Mouse (Mus musculus) forebrain, embryonic 14.5 days (tissue): ENCODE measurements at regions not wholly inside any gene's neighbourhood (a gene's known extent, or its start where the extent isn't known, plus 50 kb on each side); places are given as distances from the start of the nearest gene placed in this dataset.
"Not testable (repeated sequence)": the region's sequence is repeated elsewhere in the genome, so short reads cannot be mapped to it uniquely, and the experiment has no call there.

Experiments
- ATAC-seq: fragments of 200-750 bp; cut with Nextera tagmentation; 2 replicates; pipeline ENCODE4 v1.8.0; 2017; ENCODE audit warnings: mild to moderate bottlenecking, moderate library complexity
- DNase-seq: peaks from one replicate; pipeline ENCODE4 v3.0.0-alpha.2; 2015; ENCODE audit warnings: low spot score
- H3K27ac ChIP-seq: fragments of 300-500 bp; sonication (generic); 2 replicates; pipeline ENCODE4 v1.5.1; 2014; ENCODE audit warnings: low read depth, mild to moderate bottlenecking, control low read depth, low read length, moderate library complexity
- H3K27me3 ChIP-seq: fragments of 300-500 bp; sonication (generic); replicated peaks from 2 replicates; pipeline ENCODE4 v1.6.1; 2014; ENCODE audit warnings: low read length, control low read depth, mixed read lengths; ENCODE audit not compliant: control insufficient read depth, insufficient read depth
- H3K36me3 ChIP-seq: fragments of 300-500 bp; sonication (generic); 2 replicates; pipeline ENCODE4 v1.6.1; 2014; ENCODE audit warnings: low read length, control low read depth; ENCODE audit not compliant: control insufficient read depth, insufficient read depth
- H3K4me1 ChIP-seq: fragments of 300-500 bp; sonication (generic); 2 replicates; pipeline ENCODE4 v1.6.1; 2014; ENCODE audit warnings: antibody characterized with exemption, low read length, control low read depth; ENCODE audit not compliant: control insufficient read depth, insufficient read depth
- H3K4me2 ChIP-seq: fragments of 300-500 bp; sonication (generic); 2 replicates; pipeline ENCODE4 v1.6.1; 2014; ENCODE audit warnings: mild to moderate bottlenecking, control low read depth, low read length
- H3K4me3 ChIP-seq: fragments of 300-500 bp; sonication (generic); 2 replicates; pipeline ENCODE4 v1.5.1; 2014; ENCODE audit warnings: low read depth, low read length, control low read depth
- H3K9ac ChIP-seq: fragments of 300-500 bp; sonication (generic); 2 replicates; pipeline ENCODE4 v1.6.1; 2014; ENCODE audit warnings: mild to moderate bottlenecking, low read length, control low read depth, moderate library complexity
- H3K9me3 ChIP-seq: fragments of 300-500 bp; sonication (generic); replicated peaks from 2 replicates; pipeline ENCODE4 v1.6.1; 2016; ENCODE audit warnings: low read length, control low read depth, mixed read lengths; ENCODE audit not compliant: control insufficient read depth
- WGBS: fragments of 180-500 bp; shearing (Covaris S2); extraction: QIAGEN DNeasy Blood & Tissue Kit; methylation state at CpG from one replicate; pipeline ENCODE4 v1.1.7; 2014; 5-methylcytosine and 5-hydroxymethylcytosine counted together

DNA sequence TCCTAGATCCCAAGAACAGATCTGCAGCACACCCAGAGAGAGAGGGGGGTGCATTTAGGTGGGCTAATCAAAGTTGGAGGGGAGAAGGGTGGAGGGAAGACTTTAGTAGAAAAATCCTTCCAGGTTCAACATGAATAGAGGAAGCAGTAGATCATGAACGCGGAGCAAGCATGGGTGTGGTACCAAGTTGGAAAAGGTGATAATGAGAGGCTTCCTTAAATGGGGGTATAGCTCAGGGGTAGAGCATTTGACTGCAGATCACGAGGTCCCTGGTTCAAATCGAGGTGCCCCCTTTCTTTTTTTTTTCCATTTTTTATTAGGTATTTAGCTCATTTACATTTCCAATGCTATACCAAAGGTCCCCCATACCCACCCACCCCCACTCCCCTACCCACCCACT lies 54.0 kb upstream of the Krba1 start:
- not testable (repeated sequence) for H3K27me3 ChIP-seq, DNase-seq, H3K4me3 ChIP-seq, H3K9ac ChIP-seq, H3K4me1 ChIP-seq, H3K27ac ChIP-seq, H3K4me2 ChIP-seq, H3K9me3 ChIP-seq, H3K36me3 ChIP-seq, ATAC-seq
- WGBS: 93% methylated on average over 4 of the region's 4 CpGs

DNA sequence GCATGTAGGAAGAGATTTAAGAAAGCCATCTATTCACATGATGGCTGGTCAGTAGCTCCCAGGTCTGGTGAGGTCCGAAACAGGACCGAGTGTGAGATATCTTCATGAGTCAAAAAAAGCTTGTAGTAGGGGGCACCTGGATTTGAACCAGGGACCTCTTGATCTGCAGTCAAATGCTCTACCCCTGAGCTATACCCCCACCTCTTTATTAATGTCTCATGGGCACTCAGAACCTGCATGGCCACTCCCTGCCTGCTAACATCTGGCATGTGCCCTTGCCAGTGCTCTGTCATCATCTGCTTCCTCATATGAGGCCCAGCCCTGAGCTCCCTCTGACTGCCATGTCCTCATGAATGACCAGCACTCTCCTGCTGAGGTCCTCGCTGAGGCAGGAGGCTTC lies 58.4 kb upstream of the Krba1 start:
- H3K4me3 ChIP-seq, DNase-seq, H3K9me3 ChIP-seq, H3K9ac ChIP-seq, H3K4me2 ChIP-seq, ATAC-seq, H3K4me1 ChIP-seq, H3K36me3 ChIP-seq, H3K27ac ChIP-seq, H3K27me3 ChIP-seq: not testable (repeated sequence)
- 82% methylated on average over 3 of the region's 3 CpGs for WGBS

DNA sequence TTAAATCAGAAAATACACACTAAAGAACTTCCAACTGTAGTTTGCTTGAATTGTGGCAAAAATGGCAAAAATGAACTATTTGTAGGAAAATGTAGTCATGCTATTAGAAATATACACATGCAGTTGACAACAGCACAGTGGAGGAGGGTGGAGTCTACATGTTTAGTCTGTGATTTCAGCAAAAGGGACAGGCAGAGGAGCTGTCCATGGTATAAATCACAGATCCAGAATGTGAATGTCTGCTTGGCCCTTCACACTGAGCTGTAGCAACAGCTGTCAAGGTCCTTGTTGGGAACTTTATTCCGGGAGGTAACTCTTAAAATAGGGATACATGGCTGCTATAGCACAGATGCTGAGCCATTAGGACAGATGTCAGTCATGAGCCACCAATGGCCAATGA lies 107.4 kb upstream of the Krba1 start:
- Histone ChIP-seq H3K9me3 (no peaks in the 10 kb centered on the region), H3K27ac (no peak overlapping the region), H3K4me1 (no peaks in the 10 kb centered on the region), H3K4me2 (no peak overlapping the region), H3K27me3 (no peaks in the 10 kb centered on the region), H3K4me3 (no peak overlapping the region), H3K36me3 (no peaks in the 10 kb centered on the region), H3K9ac (no peak overlapping the region)
- 83% methylated on average over 1 of the region's 1 CpGs for WGBS
- no peak for DNase-seq
- ATAC-seq: no peak

DNA sequence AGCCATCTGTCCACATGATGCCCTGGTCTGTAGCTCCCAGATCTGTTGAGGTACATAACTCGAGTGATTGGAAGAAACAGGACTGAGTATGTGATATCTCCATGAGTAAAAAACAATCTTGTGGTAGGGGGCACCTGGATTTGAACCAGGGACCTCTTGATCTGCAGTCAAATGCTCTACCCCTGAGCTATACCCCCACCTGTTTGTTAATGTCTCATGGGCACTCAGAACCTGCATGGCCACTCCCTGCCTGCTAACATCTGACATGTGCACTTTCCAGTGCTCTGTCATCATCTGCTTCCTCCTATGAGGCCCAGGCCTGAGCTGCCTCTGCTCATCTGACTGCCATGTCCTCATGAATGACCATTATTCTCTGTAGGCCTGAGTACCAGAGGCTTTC lies 115.7 kb upstream of the Krba1 start:
- not testable (repeated sequence) for ATAC-seq, H3K9me3 ChIP-seq, H3K27me3 ChIP-seq, H3K4me2 ChIP-seq, H3K36me3 ChIP-seq, H3K27ac ChIP-seq, H3K4me1 ChIP-seq, H3K4me3 ChIP-seq, H3K9ac ChIP-seq, DNase-seq
- WGBS: 54% methylated on average over 1 of the region's 1 CpGs

DNA sequence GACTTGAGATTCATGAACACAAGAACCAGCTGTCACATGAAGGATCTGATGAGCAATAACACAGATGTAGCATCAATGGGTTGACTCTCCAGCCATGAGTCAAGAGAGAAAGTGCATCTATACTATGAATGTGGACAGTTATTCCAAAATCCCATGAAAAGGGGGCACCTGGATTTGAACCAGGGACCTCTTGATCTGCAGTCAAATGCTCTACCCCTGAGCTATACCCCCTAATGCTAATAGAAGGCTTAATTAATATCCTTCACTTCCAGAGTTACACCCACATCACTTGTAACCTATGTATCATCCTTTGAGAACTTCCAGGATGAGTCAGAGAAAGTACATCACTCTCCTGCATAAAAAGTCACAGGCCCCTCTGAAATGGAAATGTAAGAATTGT lies 133.8 kb upstream of the Krba1 start:
- ATAC-seq, H3K27me3 ChIP-seq, H3K36me3 ChIP-seq, H3K4me3 ChIP-seq, H3K27ac ChIP-seq, H3K4me1 ChIP-seq, H3K9me3 ChIP-seq, H3K9ac ChIP-seq, DNase-seq, H3K4me2 ChIP-seq: not testable (repeated sequence)

DNA sequence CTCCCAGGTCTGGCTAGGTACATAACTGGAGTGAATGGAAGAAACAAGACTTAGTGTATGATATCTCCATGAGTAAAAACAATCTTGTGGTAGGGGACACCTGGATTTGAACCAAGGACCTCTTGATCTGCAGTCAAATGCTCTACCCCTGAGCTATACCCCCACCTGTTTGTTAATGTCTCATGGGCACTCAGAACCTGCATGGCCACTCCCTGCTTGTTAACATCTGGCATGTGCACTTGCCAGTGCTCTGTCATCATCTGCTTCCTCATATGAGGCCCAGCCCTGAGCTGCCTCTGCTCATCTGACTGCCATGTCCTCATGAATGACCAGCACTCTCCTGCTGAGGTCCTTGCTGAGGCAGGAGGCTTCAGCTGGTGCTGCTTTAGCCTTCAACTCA lies 142.4 kb upstream of the Krba1 start:
- H3K27me3 ChIP-seq, H3K27ac ChIP-seq, H3K4me1 ChIP-seq, H3K4me2 ChIP-seq, H3K36me3 ChIP-seq, H3K4me3 ChIP-seq, H3K9me3 ChIP-seq, DNase-seq, H3K9ac ChIP-seq, ATAC-seq: not testable (repeated sequence)

DNA sequence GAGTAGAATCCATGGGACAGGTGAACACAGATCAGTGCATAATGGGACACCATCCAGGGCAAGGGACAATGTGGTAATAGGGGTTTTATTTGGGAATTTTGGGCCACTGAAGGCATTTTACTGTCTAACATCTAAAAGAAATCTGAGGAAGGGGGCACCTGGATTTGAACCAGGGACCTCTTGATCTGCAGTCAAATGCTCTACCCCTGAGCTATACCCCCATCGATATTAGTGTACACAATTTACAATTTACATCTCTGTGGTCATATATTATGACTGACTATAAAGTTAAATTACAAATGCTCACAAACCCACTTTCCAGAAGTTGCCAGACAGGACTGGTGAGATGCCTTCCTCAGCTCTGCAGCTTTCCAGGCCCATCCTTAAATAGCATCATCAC lies 143.4 kb upstream of the Krba1 start:
- DNase-seq (no peak), ATAC-seq (no peak)
- Histone ChIP-seq H3K4me2 (no peak overlapping the region), H3K4me1 (no peaks in the 10 kb centered on the region), H3K27ac (no peak overlapping the region), H3K9me3 (no peaks in the 10 kb centered on the region), H3K4me3 (no peak overlapping the region), H3K27me3 (no peaks in the 10 kb centered on the region), H3K9ac (no peak overlapping the region), H3K36me3 (no peaks in the 10 kb centered on the region)
- WGBS: 86% methylated on average over 1 of the region's 1 CpGs

DNA sequence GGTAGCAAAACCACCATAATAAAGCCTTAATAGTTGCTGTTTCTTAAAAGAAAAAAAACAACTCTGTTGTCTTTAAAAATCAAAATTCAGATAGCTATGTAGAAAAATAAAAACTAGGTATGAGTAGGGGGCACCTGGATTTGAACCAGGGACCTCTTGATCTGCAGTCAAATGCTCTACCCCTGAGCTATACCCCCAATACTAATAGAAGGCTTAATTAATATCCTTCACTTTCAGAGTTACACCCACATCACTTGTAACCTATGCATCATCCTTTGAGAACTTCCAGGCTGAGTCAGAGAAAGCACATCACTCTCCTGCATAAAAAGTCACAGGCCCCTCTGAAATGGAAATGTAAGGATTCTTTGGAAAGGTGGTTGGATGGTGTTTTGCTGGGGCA lies 151.2 kb upstream of the Krba1 start:
- not testable (repeated sequence) for H3K27ac ChIP-seq, DNase-seq, H3K4me1 ChIP-seq, H3K27me3 ChIP-seq, H3K36me3 ChIP-seq, H3K4me2 ChIP-seq, H3K4me3 ChIP-seq, ATAC-seq, H3K9me3 ChIP-seq, H3K9ac ChIP-seq

DNA sequence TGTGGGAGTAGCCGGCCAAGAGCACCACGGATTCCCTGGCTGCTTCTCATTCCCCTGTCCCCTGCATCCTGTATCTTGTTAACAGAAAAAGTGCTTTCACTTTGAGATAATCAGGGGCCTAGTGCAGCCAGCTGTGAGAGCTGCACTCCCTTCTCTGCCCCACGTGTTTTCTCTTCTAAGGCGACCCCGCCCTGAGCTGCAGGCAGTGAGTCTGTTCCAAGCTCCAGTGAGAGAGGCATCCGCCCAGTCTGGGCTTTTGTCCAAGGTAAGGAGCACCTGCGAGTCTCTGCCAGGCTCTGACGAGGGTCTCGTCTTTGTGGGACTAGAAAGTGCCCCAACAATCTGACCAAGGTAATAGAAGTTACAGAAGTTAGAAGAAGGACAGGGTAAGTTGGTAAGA lies 141.0 kb upstream of the Zfp746 start:
- DNase-seq: peak; percentile 16
- Histone ChIP-seq H3K9ac (no peak overlapping the region), H3K36me3 (no peaks in the 10 kb centered on the region), H3K4me3 (no peak overlapping the region), H3K27me3 (no peaks in the 10 kb centered on the region), H3K4me1 (no peaks in the 10 kb centered on the region), H3K4me2 (no peak overlapping the region), H3K9me3 (no peaks in the 10 kb centered on the region), H3K27ac (no peak overlapping the region)
- ATAC-seq: no peak
- 49% methylated on average over 9 of the region's 9 CpGs for WGBS

DNA sequence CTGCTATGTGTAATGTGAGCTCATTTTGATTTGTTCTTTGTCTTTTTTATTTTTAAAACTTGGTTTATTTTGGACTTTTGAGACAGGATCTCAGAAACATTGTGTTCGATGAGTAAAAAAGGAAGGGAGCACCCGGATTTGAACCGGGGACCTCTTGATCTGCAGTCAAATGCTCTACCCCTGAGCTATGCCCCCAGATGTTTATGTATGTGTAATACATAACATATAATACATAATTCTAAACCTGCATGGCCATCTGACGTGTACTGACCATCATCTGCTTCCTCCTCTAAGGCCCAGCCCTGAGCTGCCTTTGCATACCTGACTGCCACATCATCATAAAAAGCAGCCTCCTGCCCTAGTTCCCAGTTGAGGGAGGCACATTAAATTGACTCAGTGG lies 137.8 kb upstream of the Zfp746 start:
- Histone ChIP-seq H3K27me3 (no peaks in the 10 kb centered on the region), H3K9ac (no peak overlapping the region), H3K9me3 (no peaks in the 10 kb centered on the region), H3K36me3 (no peaks in the 10 kb centered on the region), H3K4me3 (no peak overlapping the region), H3K4me2 (no peak overlapping the region), H3K4me1 (no peaks in the 10 kb centered on the region), H3K27ac (no peak overlapping the region)
- no peak for ATAC-seq
- 92% methylated on average over 4 of the region's 4 CpGs for WGBS
- no peak for DNase-seq
